Mouse (Mus musculus) midbrain, embryonic 15.5 days (tissue): ENCODE data around the gene Ninj2. TPM values are rescaled to one million over a fixed set of nuclear protein-coding genes. Genes with fewer than 3 reads are reported as not detected.

Source experiments
- ATAC-seq: fragments of 200-750 bp; cut with Nextera tagmentation; replicated peaks from 2 replicates; pipeline ENCODE4 v1.8.0; 2017; ENCODE audit warnings: moderate TSS enrichment
- H3K27ac ChIP-seq: fragments of 300-500 bp; sonication (generic); 2 replicates; pipeline ENCODE4 v1.5.1; 2015; ENCODE audit warnings: mild to moderate bottlenecking, inconsistent platforms
- H3K27me3 ChIP-seq: fragments of 300-500 bp; sonication (generic); replicated peaks from 2 replicates; pipeline ENCODE4 v1.6.1; 2015; ENCODE audit warnings: inconsistent platforms
- H3K36me3 ChIP-seq: fragments of 300-500 bp; sonication (generic); replicated peaks from 2 replicates; pipeline ENCODE4 v1.6.1; 2015; ENCODE audit warnings: inconsistent platforms
- H3K4me1 ChIP-seq: fragments of 300-500 bp; sonication (generic); 2 replicates; pipeline ENCODE4 v1.6.1; 2015; ENCODE audit warnings: inconsistent platforms
- H3K4me2 ChIP-seq: fragments of 300-500 bp; sonication (generic); 2 replicates; pipeline ENCODE4 v1.6.1; 2015; ENCODE audit warnings: inconsistent platforms, mild to moderate bottlenecking, moderate library complexity
- H3K4me3 ChIP-seq: fragments of 300-500 bp; sonication (generic); 2 replicates; pipeline ENCODE4 v1.5.1; 2015; ENCODE audit warnings: mild to moderate bottlenecking, inconsistent platforms
- H3K9ac ChIP-seq: fragments of 300-500 bp; sonication (generic); 2 replicates; pipeline ENCODE4 v1.6.1; 2015; ENCODE audit warnings: mild to moderate bottlenecking, inconsistent platforms
- H3K9me3 ChIP-seq: fragments of 300-500 bp; sonication (generic); 2 replicates; pipeline ENCODE4 v1.6.1; 2016; ENCODE audit warnings: inconsistent platforms
- WGBS: fragments of 180-500 bp; shearing (Covaris S2); methylation state at CpG from one replicate; pipeline ENCODE4 v1.1.7; 2015; ENCODE audit warnings: mixed read lengths; 5-methylcytosine and 5-hydroxymethylcytosine counted together
- polyA plus RNA-seq: library from polyadenylated mRNA; unstranded; fragments of >200 nt; fragmentation: Nextera tagmentation; extraction: Ambion mirVana; gene quantifications from 2 replicates; pipeline ENCODE4 v1.2.1, GENCODE M21; 2015

Gene Ninj2
- polyA plus RNA-seq, 1 experiment from 2014 or later, result not detected

DNA sequence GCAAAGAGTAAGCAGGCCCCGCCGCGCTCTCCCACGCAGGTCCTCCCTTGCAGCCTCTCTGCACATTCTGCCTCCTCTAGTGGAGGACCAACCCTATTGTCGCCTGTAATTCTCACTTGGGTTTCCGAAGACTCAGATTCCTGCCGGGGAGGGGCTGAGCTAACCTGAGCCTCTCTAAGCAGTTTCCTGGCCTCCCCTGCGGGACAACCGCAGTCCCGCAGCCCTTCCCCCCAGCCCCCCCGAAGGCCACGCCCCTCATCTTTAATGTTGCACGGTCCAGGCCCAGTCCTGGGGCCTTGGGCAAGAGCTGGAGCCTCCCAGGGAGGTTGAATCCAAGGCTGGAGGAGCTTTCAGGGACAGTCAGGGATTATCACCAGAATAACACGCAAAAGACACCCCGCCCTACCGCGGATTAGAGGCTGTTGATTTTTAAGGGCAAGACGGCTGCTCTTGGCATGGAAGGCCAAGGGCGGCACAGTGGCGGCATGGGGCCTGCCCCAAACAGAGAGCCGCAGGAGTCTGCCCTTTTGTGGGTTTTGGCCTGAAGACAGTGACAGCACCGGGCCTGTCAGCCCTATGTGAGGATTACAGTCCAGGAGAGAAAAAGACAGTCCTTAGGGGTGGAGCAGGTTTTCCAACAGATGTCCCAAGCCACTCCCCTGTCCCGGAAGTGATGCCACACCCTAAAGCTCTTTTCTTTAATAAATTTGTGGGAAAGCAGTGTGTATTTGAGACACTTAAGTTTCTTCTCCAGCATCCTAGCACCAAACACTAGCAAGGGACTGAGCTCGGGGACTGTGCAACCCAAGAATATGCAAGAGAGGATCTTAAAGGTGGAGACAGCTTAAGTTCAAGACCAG is 95.5 kb downstream of the Ninj2 start:
- H3K4me1 ChIP-seq, result peaks cover 13% of the 10 kb centered on the region; the same call in 1 of the 2 replicates
- no peak; the same call in 1 of the 2 replicates for ATAC-seq
- no peaks in the 10 kb centered on the region for H3K9me3 ChIP-seq
- H3K27me3 ChIP-seq, result no peaks in the 10 kb centered on the region
- WGBS, result 15% methylated on average over 24 of the region's 24 CpGs
- peak overlapping the region; percentile 5; the same call in 1 of the 2 replicates for H3K4me3 ChIP-seq
- H3K4me2 ChIP-seq, result peak overlapping the region; percentile 34
- H3K36me3 ChIP-seq, result no peaks in the 10 kb centered on the region
- 0 out of 2 replicates have a peak overlapping the region, but pooled peaks have one; percentile 16 for H3K9ac ChIP-seq
- H3K27ac ChIP-seq, result no peak overlapping the region

DNA sequence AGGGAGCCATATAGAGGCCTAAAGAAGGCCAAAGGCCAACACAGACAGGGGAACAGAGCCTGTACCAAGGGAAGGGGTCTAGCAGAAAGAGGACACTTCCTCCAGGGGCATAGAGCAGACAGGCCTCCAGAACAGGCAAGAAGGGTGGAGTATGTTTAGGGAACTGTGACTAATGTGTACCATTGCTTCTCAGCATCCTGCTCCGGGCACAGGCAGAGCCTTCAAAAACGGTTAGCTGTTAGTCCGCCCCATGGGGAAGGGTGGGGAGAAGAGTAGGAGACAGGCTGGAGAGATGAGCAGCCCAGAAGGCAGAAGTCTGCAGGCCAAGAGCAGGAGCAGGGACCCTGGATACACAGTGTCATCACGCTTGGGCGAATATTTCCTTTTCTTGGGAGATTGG is 96.1 kb downstream of the Ninj2 start:
- no peaks in the 10 kb centered on the region for H3K27me3 ChIP-seq
- no peak overlapping the region for H3K9ac ChIP-seq
- 92% methylated on average over 5 of the region's 5 CpGs for WGBS
- no peak overlapping the region for H3K27ac ChIP-seq
- peaks cover 13% of the 10 kb centered on the region; the same call in 1 of the 2 replicates for H3K4me1 ChIP-seq
- ATAC-seq, result no peak
- H3K36me3 ChIP-seq, result no peaks in the 10 kb centered on the region
- H3K4me2 ChIP-seq, result no peak overlapping the region
- no peak overlapping the region for H3K4me3 ChIP-seq
- H3K9me3 ChIP-seq, result no peaks in the 10 kb centered on the region

DNA sequence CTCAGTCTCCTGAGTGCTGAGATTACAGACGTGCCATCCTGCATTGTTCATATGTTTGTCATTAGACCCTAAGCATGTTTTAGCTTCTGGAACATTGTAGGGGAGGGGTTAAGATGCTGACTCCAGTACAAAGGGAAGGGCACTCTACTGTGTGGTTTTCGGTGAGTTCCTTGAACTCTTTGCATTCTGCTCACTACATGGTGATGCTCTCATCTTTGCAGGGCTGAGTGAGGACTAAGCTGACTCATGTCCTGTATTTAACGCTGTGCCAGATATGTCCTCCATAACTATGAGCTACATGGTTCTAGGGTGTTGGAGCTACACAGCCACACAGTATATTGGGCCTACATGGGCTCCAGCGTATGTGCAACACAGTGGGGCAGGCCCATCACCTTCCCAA is 97.2 kb downstream of the Ninj2 start:
- Histone ChIP-seq H3K36me3 (no peaks in the 10 kb centered on the region), H3K27ac (no peak overlapping the region), H3K9ac (no peak overlapping the region), H3K4me1 (peaks cover 13% of the 10 kb centered on the region; the same call in 1 of the 2 replicates), H3K27me3 (0 out of 2 replicates have a peak, but pooled peaks cover under 1% of the 10 kb centered on the region), H3K4me2 (no peak overlapping the region), H3K4me3 (no peak overlapping the region), H3K9me3 (no peaks in the 10 kb centered on the region)
- WGBS, result 90% methylated on average over 4 of the region's 4 CpGs
- ATAC-seq, result no peak

DNA sequence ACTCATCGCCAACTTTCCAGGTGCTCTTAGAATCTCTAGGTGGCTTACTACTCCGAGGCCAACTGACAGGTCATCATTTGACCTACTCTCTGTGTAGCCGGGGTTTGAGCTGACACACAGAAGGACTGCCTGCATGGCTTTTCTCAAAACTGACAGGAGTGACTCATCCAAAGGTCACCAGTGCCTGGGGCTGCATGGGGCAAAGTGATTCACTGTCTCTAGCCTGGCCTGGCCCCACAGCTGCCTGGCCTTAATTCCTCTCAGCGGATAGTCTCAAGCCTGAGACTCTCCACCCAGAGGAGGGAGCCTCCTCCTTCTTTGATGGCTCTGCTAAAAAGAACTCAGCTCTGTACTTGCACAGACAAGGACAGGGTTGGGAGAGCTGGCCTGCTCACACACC is 97.8 kb downstream of the Ninj2 start:
- H3K4me1 ChIP-seq, result peaks cover 13% of the 10 kb centered on the region; the same call in 1 of the 2 replicates
- H3K4me3 ChIP-seq, result no peak overlapping the region
- H3K36me3 ChIP-seq, result no peaks in the 10 kb centered on the region
- no peak overlapping the region for H3K27ac ChIP-seq
- 81% methylated on average over 4 of the region's 4 CpGs for WGBS
- no peak overlapping the region for H3K9ac ChIP-seq
- H3K4me2 ChIP-seq, result no peak overlapping the region
- no peaks in the 10 kb centered on the region for H3K9me3 ChIP-seq
- no peak for ATAC-seq
- H3K27me3 ChIP-seq, result peaks cover 3% of the 10 kb centered on the region; the same call in 1 of the 2 replicates

DNA sequence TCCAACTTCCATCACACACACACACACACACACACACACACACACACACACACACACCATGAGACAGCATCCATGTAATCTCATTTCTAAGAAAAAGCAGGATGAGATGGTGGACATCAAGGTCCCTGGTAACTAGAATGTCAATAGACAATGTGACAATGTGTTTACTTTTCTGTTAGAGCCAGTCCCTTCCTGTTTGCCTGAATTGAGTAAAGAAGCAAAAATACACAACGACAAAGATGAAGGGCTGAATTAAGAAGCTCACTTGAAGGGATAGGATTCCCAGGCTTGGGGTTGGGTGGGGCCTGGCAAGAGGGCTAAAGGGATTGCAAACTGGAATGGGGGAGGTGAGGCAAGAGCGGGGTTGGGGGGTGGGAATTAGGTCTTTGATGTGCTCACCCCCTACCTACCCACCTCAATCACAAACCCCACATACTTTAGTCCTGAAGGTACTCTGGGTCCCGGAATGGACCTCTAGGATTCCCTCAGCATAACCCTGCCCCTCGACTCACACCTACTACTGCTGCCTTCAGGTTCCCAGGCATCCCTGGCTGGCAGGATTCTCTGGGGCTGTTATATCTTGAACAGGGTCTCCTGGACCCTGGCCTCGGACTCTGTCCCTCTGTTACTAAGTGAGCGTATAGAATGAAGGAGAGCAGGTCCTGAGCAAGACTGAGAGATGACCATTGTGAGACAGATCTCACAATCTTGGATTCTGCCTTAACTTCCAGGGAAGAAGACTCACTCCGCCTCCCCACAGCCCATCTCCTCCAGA is 98.4 kb downstream of the Ninj2 start:
- H3K4me3 ChIP-seq, result no peak overlapping the region
- WGBS, result 57% methylated on average over 7 of the region's 7 CpGs
- no peaks in the 10 kb centered on the region for H3K36me3 ChIP-seq
- H3K9ac ChIP-seq, result no peak overlapping the region
- H3K9me3 ChIP-seq, result no peaks in the 10 kb centered on the region
- peaks cover 3% of the 10 kb centered on the region; the same call in 1 of the 2 replicates for H3K27me3 ChIP-seq
- no peak overlapping the region for H3K27ac ChIP-seq
- ATAC-seq, result no peak
- no peak overlapping the region for H3K4me2 ChIP-seq
- H3K4me1 ChIP-seq, result peaks cover 13% of the 10 kb centered on the region; the same call in 1 of the 2 replicates

DNA sequence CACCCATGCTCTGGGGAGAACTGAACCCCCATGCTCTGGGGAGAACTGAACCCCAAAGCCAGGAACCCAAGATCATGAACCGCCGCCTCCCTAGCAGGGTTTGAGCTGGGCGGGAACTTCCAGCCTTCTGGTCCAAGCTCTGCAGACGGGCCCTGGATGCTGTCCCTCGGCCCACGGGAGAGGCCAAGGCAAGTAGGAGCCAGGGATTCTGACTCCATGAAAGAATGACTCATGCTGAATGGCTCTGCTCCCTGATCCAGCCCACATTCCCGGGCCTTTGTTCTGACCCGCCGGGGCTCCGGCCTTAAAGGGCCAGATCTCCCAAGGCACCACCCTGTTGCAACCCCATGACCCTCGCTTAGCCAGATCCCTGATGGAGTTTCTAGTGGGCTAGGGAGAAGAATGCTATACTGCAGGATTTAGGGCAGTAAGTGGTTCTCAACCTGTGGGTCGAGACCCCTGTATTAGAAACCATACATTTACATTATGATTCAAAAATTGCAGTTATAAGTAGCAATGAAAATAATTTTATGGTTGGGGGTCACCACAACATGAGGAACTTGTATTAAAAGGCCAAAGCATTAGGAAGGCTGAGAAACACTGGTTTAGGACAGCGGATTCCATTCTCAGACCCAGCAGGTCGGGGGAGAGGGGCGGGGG is 99.2 kb downstream of the Ninj2 start:
- WGBS, result 14% methylated on average over 15 of the region's 15 CpGs
- peak overlapping the region; percentile 18 for H3K4me2 ChIP-seq
- peaks cover 13% of the 10 kb centered on the region; the same call in 1 of the 2 replicates for H3K4me1 ChIP-seq
- peaks cover 3% of the 10 kb centered on the region; the same call in 1 of the 2 replicates for H3K27me3 ChIP-seq
- no peaks in the 10 kb centered on the region for H3K36me3 ChIP-seq
- H3K9ac ChIP-seq, result no peak overlapping the region
- no peak overlapping the region for H3K27ac ChIP-seq
- ATAC-seq, result no peak; the same call in 1 of the 2 replicates
- H3K4me3 ChIP-seq, result no peak overlapping the region
- H3K9me3 ChIP-seq, result no peaks in the 10 kb centered on the region

DNA sequence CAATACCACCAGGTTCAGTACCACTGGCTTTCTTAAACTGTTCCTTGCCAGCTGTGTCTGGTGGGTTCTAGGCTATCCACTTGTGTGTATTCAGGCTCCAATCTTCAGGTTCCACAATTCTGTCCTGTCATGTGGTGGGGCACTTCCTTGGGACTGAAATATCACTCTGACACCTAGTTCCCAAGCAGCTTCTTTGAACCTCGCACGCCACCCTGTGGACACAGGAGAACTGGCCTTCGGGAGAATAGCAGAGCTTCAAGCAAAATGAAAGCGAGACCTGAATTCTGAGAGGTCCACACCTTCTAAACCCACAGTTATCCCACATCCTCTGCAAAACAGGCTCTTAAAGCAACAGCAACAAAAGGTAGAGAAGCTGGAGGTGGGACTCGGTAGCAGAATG is 100.0 kb downstream of the Ninj2 start:
- Histone ChIP-seq H3K36me3 (no peaks in the 10 kb centered on the region), H3K4me3 (no peak overlapping the region), H3K27ac (no peak overlapping the region), H3K9ac (no peak overlapping the region), H3K9me3 (no peaks in the 10 kb centered on the region), H3K4me2 (no peak overlapping the region), H3K4me1 (peaks cover 12% of the 10 kb centered on the region; the same call in 1 of the 2 replicates), H3K27me3 (peaks cover 3% of the 10 kb centered on the region; the same call in 1 of the 2 replicates)
- ATAC-seq, result no peak
- 22% methylated on average over 5 of the region's 5 CpGs for WGBS

DNA sequence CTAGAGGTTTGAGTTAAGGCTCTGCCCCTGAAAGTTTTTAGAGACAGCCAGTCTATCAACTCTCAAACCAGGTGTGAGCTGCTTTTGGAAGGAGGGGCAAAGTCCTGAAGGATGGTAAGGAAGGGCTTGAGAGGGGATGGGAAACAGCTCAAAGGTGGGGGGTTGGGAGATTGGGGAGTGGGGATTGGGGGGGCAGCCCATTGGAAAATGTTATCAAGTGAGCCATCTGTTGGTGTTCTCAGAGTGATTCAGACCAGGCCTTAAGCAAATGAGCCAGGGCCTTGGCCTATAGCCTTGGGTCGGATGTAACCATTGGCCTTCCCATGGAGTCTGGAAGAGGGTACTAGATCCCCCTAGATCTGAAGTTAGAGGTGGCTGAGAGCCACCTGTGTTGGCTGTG is 100.6 kb downstream of the Ninj2 start:
- Histone ChIP-seq H3K27me3 (peaks cover 3% of the 10 kb centered on the region; the same call in 1 of the 2 replicates), H3K4me3 (no peak overlapping the region), H3K36me3 (no peaks in the 10 kb centered on the region), H3K4me1 (0 out of 2 replicates have a peak, but pooled peaks cover 6% of the 10 kb centered on the region), H3K27ac (no peak overlapping the region), H3K9me3 (no peaks in the 10 kb centered on the region), H3K9ac (no peak overlapping the region), H3K4me2 (no peak overlapping the region)
- WGBS, result 65% methylated on average over 1 of the region's 1 CpGs
- no peak for ATAC-seq

DNA sequence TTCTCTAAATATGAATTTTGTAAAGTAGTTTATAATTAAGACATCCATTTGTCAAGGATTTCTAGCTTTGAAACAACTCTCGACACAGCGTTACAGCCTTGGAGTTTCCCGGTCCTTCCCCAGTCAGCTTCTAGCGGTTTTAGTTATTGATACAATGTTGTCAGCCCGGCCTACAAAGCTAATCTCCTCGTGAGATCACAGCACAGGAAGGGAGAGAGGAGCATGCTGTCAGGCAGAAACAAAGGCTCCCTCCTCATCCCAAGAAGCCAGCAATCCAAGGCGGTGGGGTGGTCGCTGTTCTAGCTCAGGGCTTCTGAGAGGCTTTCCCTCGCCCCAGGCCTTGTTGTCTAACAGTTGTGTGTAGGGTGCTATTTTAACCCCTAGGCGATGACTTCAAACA is 101.2 kb downstream of the Ninj2 start:
- 15% methylated on average over 10 of the region's 10 CpGs for WGBS
- Histone ChIP-seq H3K27me3 (peaks cover 3% of the 10 kb centered on the region; the same call in 1 of the 2 replicates), H3K36me3 (no peaks in the 10 kb centered on the region), H3K4me2 (no peak overlapping the region), H3K9me3 (no peaks in the 10 kb centered on the region), H3K4me3 (no peak overlapping the region), H3K9ac (no peak overlapping the region), H3K27ac (no peak overlapping the region), H3K4me1 (0 out of 2 replicates have a peak, but pooled peaks cover 6% of the 10 kb centered on the region)
- ATAC-seq, result no peak

DNA sequence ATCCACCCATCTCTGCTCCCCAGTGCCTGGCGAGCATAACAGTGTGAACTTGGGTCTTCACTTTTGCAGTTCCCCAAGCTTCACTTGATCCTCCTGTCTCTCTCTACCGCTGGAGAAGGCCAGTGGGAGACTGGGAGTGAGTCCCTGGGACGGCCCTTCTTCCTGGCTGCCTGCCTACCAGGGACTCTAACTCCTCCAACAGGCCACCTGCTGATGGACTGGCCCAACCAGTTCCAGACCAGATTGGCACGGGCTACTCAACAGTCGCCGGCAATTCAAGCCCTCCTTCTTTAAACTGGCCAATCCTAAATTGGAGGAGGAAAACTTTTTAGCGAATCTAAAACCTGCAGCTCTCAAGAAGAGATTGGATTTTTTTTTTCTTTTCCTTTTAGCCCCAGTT is 101.8 kb downstream of the Ninj2 start:
- ATAC-seq, result no peak
- WGBS, result 30% methylated on average over 7 of the region's 7 CpGs
- Histone ChIP-seq H3K27ac (no peak overlapping the region), H3K36me3 (no peaks in the 10 kb centered on the region), H3K9ac (no peak overlapping the region), H3K27me3 (peaks cover 3% of the 10 kb centered on the region; the same call in 1 of the 2 replicates), H3K9me3 (no peaks in the 10 kb centered on the region), H3K4me1 (0 out of 2 replicates have a peak, but pooled peaks cover 6% of the 10 kb centered on the region), H3K4me3 (no peak overlapping the region), H3K4me2 (no peak overlapping the region)

DNA sequence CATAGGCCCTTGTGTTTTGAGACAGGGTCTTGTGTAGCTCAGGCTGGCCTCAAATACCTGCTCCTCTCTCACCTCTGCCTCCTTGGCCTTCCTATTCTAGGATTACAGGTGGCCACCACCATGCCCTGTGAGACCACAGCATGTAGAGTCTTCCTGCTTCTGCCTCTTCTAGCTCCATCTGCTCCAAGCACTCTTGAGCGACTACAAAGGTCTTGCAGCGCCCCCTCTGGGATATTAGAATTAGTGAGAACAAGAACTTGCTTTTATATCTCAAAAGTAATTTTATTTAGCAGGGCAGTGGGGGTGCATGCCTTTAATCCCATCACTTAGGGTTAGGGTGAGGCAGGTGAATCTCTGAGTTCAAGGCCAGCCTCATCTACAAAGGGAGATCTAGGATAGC is 103.7 kb downstream of the Ninj2 start:
- H3K4me3 ChIP-seq, result no peak overlapping the region
- 36% methylated on average over 2 of the region's 2 CpGs for WGBS
- ATAC-seq, result no peak

More for the DNA sequence above, 103.7 kb downstream of the Ninj2 start:
- H3K36me3 ChIP-seq, result no peaks in the 10 kb centered on the region
- no peaks in the 10 kb centered on the region for H3K9me3 ChIP-seq
- no peak overlapping the region for H3K9ac ChIP-seq
- no peak overlapping the region for H3K4me2 ChIP-seq
- H3K27me3 ChIP-seq, result peaks cover 3% of the 10 kb centered on the region; the same call in 1 of the 2 replicates
- H3K4me1 ChIP-seq, result peaks cover 7% of the 10 kb centered on the region; the same call in 1 of the 2 replicates
- H3K27ac ChIP-seq, result no peak overlapping the region
